Mouse (Mus musculus): Measurements from ENCODE around the gene E330009J07Rik.

DNA sequence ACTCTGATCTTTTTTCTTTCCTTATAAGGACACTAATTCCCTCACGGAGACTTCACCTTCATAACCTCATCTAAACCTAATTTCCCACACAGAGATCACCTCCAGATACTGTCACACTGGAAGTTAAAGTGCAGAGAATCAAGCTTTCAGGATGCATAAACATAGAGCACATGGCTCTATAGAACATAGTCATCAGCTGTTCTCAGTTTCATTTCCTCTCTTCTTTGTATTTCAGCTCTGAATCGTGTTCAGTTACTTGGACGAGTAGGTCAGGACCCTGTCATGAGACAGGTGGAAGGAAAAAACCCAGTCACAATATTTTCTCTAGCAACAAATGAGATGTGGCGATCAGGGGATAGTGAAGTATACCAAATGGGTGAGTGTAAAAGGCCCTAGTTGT is 40.2 kb upstream of the E330009J07Rik start:
- TF ChIP-seq POLR2A (IDR thresholded peaks at IDR 0.05; ENCODE audit: borderline replicate concordance, insufficient read depth, low read length): no peak
- TF ChIP-seq CTCF (IDR thresholded peaks at IDR 0.05; ENCODE audit: borderline replicate concordance, insufficient read depth, low read depth, low read length): no peak

All from cerebellum, adult 2 months (tissue).